Mouse (Mus musculus) brown adipose tissue, adult 24 weeks (tissue): ENCODE measurements around the gene Gm10964. TPM values are rescaled to one million over a fixed set of nuclear protein-coding genes. Genes with fewer than 3 reads are reported as not detected.

Source experiments
- H3K27ac ChIP-seq: fragments of 200-500 bp; replicated peaks from 2 replicates; pipeline ENCODE4 v1.5.1; 2012; ENCODE audit warnings: low read depth, mild to moderate bottlenecking, low read length
- H3K4me1 ChIP-seq: fragments of 200-500 bp; 2 replicates; pipeline ENCODE4 v1.6.1; 2012; ENCODE audit warnings: low read length, mixed read lengths; ENCODE audit not compliant: control insufficient read depth, insufficient read depth, insufficient read length
- H3K4me3 ChIP-seq: fragments of 200-500 bp; 2 replicates; pipeline ENCODE4 v1.5.1; 2012; ENCODE audit warnings: low read depth, mild to moderate bottlenecking, low read length, moderate library complexity; ENCODE audit not compliant: insufficient read depth
- polyA plus RNA-seq: library from polyadenylated mRNA; stranded (reverse); fragments of >200 nt; gene quantifications from 2 replicates; pipeline ENCODE4 v1.2.4, GENCODE M21; 2012; ENCODE audit not compliant: missing spikeins, insufficient read depth, insufficient read length

The Gm10964 gene
- polyA plus RNA-seq, 1 experiment = not detected

DNA sequence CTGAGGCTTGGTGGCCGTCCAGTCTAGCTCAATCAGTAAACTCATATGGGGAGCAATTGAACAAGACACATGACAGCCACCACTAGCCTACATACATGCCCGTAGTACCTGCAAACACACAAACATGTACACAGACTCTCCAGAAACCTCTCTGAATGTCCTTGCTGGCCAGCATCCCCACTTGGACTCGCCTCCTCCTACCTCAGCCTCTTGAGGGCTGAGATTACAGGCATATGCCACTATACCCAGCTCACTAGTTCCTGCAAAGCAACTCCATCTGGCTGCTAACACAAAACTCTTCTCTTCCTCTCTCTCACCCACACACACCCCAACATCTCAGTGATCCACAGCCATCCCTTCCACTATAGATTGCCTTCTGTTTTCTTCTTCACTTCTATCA, 41.1 kb downstream of the Gm10964 start:
- Histone ChIP-seq H3K4me1 (peaks cover 19% of the 10 kb centered on the region; the same call in 1 of the 2 replicates), H3K27ac (no peak overlapping the region), H3K4me3 (no peak overlapping the region)

DNA sequence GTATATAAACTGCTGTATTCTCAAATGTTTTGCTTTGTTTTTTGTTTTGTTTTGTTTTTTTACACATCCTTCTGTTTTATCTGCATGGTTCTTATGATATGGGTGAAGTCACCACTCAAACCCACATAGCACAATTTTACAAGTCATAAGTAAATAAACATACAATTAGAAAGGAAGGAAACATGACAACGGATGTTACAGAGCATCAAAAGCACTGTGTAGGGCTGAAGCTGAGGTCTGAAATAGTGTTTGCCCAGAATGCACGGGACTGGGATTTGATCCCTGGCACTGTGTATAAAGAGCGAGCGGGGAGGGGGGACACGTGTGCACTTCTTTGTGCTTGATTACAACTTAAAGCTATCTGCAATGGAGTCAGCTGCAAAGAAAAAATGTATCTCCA, 41.6 kb downstream of the Gm10964 start:
- Histone ChIP-seq H3K27ac (no peak overlapping the region), H3K4me1 (peaks cover 19% of the 10 kb centered on the region; the same call in 1 of the 2 replicates)

DNA sequence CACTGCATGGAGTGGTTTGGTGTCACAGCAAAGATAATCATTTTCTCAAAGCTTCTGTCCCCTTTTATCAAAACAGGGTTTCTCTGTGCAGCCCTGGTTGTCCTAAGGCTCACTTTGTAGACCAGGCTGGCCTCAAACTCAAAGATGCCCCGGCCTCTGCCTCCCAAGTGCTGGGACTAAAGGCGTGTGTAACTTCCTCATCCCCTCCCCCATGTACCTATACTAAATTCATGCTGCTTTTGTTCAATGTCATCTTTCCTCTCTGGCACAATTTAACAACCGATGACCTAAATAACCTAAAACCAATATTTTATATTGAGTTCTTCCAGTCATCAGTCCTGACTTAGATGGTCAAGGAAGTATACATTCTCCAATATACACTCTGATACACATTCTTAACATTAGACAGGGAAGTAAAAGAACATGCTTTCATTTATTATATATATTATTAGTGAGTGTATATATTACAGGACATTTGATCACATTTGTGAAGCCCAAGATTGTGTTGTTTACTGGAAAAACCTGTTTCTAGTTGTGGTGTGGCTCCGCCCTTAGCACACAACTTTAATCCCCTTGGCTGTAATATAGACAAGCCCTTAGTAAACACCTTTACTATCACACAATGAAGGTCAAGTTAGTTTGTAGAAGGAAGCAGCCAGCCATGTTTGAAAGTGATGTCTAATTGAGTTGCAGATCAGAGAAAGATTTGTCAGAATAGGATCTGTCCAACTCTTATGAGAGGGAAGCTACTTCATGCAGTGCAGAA, 43.9 kb downstream of the Gm10964 start:
- H3K4me1 ChIP-seq = peaks cover 31% of the 10 kb centered on the region; the same call in 1 of the 2 replicates
- no peak overlapping the region for H3K4me3 ChIP-seq
- H3K27ac ChIP-seq = no peak overlapping the region

More for the DNA sequence above, 41.6 kb downstream of the Gm10964 start:
- no peak overlapping the region for H3K4me3 ChIP-seq

DNA sequence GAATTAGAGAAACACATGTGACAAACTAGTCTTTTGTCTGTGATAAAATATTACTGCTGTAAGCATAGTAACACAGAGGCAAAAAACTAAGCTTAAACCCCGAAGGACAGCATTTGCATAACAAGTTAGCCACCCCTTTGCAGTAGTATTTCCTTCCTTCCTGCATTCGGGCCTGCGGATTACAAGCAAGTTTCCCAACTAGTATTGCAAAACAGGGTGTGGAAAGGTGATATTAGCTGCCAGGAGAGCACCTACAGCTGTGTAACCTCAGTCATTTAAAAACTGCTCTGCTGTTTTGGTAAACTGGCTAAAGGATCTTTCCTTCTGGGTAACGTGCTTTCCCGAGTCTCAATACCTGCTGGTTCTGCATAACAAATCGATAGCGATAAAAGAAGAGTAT, 48.1 kb downstream of the Gm10964 start:
- peaks cover 28% of the 10 kb centered on the region; the same call in 1 of the 2 replicates for H3K4me1 ChIP-seq
- peak overlapping the region; percentile 61 for H3K27ac ChIP-seq
- H3K4me3 ChIP-seq = no peak overlapping the region

DNA sequence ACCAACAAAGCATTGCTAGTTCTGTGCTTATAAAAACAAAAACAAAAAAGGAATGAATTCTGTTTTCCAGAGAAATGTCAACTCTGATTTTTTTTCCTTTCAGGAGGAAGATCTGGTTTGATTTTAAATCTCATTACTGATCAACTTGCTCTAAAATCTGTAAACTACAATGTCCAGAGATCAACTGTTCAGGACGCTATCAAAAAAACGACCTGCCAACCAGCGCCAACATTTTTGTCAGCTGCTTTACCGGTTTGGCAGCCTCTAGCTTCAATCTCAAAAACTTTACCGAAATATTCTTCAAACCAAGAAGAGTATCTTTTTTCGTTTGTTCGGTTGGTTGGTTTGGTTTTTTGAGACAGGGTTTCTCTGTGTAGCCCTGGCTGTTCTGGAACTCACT, 49.9 kb downstream of the Gm10964 start:
- Histone ChIP-seq H3K4me1 (peaks cover 31% of the 10 kb centered on the region), H3K27ac (peak overlapping the region; percentile 88), H3K4me3 (peak overlapping the region; percentile 41)

DNA sequence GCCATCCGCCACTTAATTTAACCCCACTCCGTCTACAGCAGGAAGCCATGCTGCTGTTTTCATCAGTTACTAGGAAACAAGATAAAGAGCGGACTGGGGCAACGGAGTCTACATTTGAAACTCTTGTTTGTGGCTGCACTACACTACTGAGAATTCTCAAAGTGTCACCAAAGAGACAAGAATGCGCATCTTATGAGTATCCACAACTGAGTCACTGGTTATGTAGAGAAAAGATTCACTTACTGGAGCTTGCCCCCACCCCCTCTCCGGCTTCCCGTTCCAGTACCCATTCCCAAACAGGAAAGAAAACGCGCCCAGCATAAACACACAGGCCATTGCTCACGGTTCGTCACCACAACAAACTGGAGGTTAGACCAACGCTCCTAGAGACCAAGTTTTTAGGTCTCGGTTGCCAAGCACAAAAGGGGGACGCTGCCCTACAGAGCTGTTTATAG, 50.8 kb downstream of the Gm10964 start:
- Histone ChIP-seq H3K27ac (peak overlapping the region; percentile 78), H3K4me3 (peak overlapping the region; percentile 83), H3K4me1 (peaks cover 26% of the 10 kb centered on the region)

DNA sequence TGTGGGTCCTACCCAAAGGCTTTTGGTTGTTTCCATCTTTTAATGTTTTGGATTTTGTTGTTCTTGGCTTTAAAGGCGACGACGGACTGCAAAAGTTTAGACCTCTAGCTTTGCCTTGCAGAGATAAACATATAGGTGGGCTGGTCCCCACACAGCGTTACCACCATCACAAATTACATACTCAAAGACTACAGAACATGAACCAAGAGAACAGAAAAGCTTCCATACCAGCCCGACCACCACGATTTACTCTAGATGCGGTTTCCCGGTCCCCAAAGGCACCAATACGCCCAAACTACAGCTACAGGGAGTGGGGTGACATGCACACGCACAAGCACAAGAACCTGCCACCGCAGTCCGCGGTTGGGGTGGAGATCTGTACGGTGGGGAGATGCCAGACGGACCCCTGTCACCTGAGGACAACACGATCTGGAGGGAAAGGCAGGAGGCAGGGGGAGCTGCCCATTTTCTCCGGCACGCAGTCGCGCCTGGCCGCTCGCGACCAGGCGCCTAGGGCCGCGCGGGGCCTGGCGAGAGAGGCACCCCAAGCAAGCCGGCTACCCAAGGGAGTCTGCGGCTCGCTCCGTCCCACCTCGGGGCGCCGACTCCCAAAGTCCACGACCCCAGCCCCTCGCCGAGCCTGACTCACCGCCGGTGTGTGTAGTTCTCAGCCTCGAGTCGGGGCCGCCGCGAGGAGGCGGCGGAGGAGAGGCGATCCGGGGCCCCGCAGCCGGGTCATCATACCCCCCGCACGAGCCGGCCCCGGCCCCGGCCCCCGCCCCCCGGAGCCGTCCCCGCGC, 51.4 kb downstream of the Gm10964 start:
- H3K4me1 ChIP-seq = peaks cover 26% of the 10 kb centered on the region
- H3K27ac ChIP-seq = peak overlapping the region; percentile 78
- H3K4me3 ChIP-seq = peak overlapping the region; percentile 83

DNA sequence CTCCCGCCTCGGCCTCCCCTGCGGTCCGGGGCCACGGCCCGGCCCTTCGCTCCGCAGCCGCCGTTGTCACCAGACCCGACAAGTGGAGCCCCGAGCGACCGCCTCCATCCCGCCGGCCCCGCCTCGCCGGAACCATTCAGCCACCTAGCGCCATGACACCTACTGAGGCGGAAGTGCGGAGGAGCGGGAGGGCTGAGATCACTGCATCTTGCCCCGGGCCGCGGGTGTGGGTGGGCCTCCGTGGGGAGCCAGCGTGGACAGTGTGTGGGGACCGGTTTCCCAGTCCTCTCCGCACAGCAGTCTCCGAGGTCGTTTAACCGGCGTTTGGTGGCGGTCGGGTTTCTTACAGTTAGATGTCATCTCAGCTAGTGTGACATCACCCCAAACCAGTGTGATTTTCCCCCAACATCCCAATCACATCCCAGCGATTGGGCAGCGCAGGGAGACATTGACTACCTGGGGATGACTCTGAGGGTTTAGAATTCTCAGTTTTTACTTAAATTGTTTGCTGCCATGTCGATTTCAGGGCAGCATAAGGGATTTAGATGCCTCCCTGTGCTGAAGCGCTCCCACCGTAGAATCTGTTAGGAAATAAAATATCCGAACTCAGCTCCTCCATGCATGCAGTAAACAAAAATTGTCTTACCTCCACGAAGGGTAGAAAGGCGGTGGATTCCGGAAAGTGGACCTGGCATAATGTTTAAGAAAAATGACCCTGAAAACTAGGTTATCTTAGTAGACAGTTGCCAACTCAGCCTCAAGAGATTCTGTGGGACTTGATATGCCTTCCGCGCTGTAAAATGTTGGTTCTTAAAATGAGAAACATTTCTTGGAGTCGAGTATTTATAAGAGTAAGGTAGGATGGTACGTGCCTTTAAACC, 52.3 kb downstream of the Gm10964 start, which contains the start of gene Hipk1:
Gene Hipk1 (minus strand): TSS at position 334 of the 881 bp plus-strand sequence.
- Histone ChIP-seq H3K4me1 (peaks cover 21% of the 10 kb centered on the region), H3K4me3 (peak within 1 kb of the TSS; percentile 83), H3K27ac (peak within 1 kb of the TSS; percentile 100)

DNA sequence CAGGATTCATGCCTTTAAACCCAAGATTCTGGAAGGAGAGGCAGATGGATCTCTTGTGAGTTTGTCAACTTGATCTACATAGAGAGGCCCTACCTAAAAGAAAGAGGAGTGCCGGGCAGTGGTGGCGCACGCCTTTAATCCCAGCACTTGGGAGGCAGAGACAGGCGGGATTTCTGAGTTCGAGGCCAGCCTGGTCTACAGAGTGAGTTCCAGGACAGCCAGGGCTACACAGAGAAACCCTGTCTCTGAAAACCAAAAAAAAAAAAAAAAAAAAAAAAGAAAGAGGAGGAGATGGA, 52.9 kb downstream of the Gm10964 start:
- H3K4me3 ChIP-seq = peak overlapping the region; percentile 83

DNA sequence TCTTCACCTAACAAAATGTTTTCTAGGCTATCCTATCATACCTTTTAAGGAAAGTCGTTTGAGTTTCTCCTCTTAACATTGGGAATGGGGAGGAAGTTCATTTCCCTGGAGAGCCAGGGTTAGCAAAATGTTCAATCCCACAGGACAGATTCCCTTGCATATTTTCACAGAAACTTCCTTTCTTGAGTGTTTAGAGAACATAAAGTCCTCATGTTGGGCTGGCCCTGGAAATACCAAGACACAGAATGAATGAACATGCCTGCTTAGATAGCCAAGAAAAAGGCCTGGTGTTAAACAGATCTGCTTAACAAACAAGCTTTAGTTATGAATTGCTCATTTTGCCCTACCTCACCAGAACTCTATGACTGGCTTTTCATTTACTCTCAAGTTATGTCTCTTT, 53.4 kb downstream of the Gm10964 start:
- peak overlapping the region; percentile 100 for H3K27ac ChIP-seq
- H3K4me3 ChIP-seq = no peak overlapping the region
- H3K4me1 ChIP-seq = peaks cover 15% of the 10 kb centered on the region

More for the DNA sequence above, 52.9 kb downstream of the Gm10964 start:
- H3K27ac ChIP-seq = peak overlapping the region; percentile 100
- H3K4me1 ChIP-seq = peaks cover 20% of the 10 kb centered on the region

Other genes starting within 250 kb of the Gm10964 start
- not detected in 2 replicates for gene Syt6, start 164.1 kb upstream of the Gm10964 start, polyA plus RNA-seq
- gene Atg4a-ps, start 93.3 kb upstream of the Gm10964 start, polyA plus RNA-seq = 0.83 and 4.2 TPM in 2 replicates
- 1.3 and 2.5 TPM in 2 replicates for gene Olfml3, start 1.4 kb upstream of the Gm10964 start, polyA plus RNA-seq
- 48.2 and 54.0 TPM in 2 replicates for gene Hipk1, start 52.2 kb downstream of the Gm10964 start, polyA plus RNA-seq
- 6.9 and 8.4 TPM in 2 replicates for gene Dclre1b, start 70.1 kb downstream of the Gm10964 start, polyA plus RNA-seq
- gene Ap4b1, start 70.2 kb downstream of the Gm10964 start, polyA plus RNA-seq = 8.6 and 10.6 TPM in 2 replicates
- gene Gm43064, start 70.2 kb downstream of the Gm10964 start, polyA plus RNA-seq = not detected in 2 replicates
- gene Bcl2l15, start 93.2 kb downstream of the Gm10964 start, polyA plus RNA-seq = not detected in 2 replicates
- 0.67 and 1.9 TPM in 2 replicates for gene Ptpn22, start 120.4 kb downstream of the Gm10964 start, polyA plus RNA-seq
- gene Rsbn1, start 174.8 kb downstream of the Gm10964 start, polyA plus RNA-seq = 6.4 and 7.6 TPM in 2 replicates
- gene Phtf1, start 228.7 kb downstream of the Gm10964 start, polyA plus RNA-seq = 5.4 and 7.1 TPM in 2 replicates